In genomic region chr11:30232082-30232481, GRCm38 (mm10) we compare ENCODE assay signal across 9 mouse cellular contexts. TPM values are rescaled to one million over a fixed set of nuclear protein-coding genes. Genes with fewer than 3 reads are reported as not detected.
DNase-seq lines count a peak whose midpoint lies in the region; ATAC-seq and TF ChIP-seq lines count a peak whose summit lies in the region.
"Had no signal": no experiment of that assay in that cellular context is flagged by ENCODE, and none has a peak within 500 bp of the region (broad histone marks: within the 10 kb centered on the region; RNA-seq: fewer than 3 reads in every experiment).

No protein-coding gene starts in this region.

- ATAC-seq in embryonic facial prominence, embryonic 14.5 days (ENCODE audit: low read depth) = peak; percentile 82
- no peak for ATAC-seq in heart, postnatal 0 days (ENCODE audit: insufficient read depth, low read depth)

- no peak for TF ChIP-seq CTCF in heart, postnatal 0 days (IDR thresholded peaks at IDR 0.05; ENCODE audit: low read depth)

- peaks cover 7% of the 10 kb centered on the region for H3K36me3 ChIP-seq in embryonic facial prominence, embryonic 14.5 days (ENCODE audit: control insufficient read depth, insufficient read depth, low read length)
- H3K36me3 ChIP-seq in heart, postnatal 0 days (replicated peaks; ENCODE audit: control insufficient read depth, insufficient read depth, low read length) = peaks cover 23% of the 10 kb centered on the region; the same call in 1 of the 2 replicates

- H3K4me1 ChIP-seq in embryonic facial prominence, embryonic 14.5 days (ENCODE audit: control insufficient read depth, insufficient read depth, low read length) = peaks cover 14% of the 10 kb centered on the region
- peaks cover 65% of the 10 kb centered on the region for H3K4me1 ChIP-seq in heart, postnatal 0 days (ENCODE audit: control insufficient read depth, insufficient read depth)

- 0 out of 2 replicates have a peak, but pooled peaks have one; percentile 5 for TF ChIP-seq EP300 in heart, postnatal 0 days (IDR thresholded peaks at IDR 0.05; ENCODE audit: low read depth)

- no peak overlapping the region for H3K27ac ChIP-seq in embryonic facial prominence, embryonic 14.5 days (replicated peaks; ENCODE audit: low read depth, low read length)
- H3K27ac ChIP-seq in heart, postnatal 0 days (ENCODE audit: low read depth) = peak overlapping the region; percentile 90
- H3K27ac ChIP-seq: macrophage had no signal

- no peaks in the 10 kb centered on the region for H3K9me3 ChIP-seq in embryonic facial prominence, embryonic 14.5 days (ENCODE audit: control insufficient read depth, low read length)
- no peaks in the 10 kb centered on the region for H3K9me3 ChIP-seq in heart, postnatal 0 days (replicated peaks; ENCODE audit: control insufficient read depth, low read length)

- 51% methylated on average over 2 of the region's 2 CpGs for WGBS in embryonic facial prominence, embryonic 14.5 days
- WGBS in heart, postnatal 0 days = 55% methylated on average over 2 of the region's 2 CpGs

- H3K4me2 ChIP-seq in embryonic facial prominence, embryonic 14.5 days (ENCODE audit: low read depth, low read length) = peak overlapping the region; percentile 18; the same call in 1 of the 2 replicates
- no peak overlapping the region for H3K4me2 ChIP-seq in heart, postnatal 0 days (ENCODE audit: low read depth, low read length)

- peak; percentile 48 for DNase-seq in layer of hippocampus, adult 11-12 months (ENCODE audit: low spot score)
- DNase-seq in layer of hippocampus, postnatal 25 days (ENCODE audit: extremely low spot score in 1 of 2, low spot score in 1 of 2) = no peak
- DNase-seq in embryonic facial prominence, embryonic 14.5 days (ENCODE audit: low spot score) = peak; percentile 94
- peak; percentile 72 for DNase-seq in heart, postnatal 0 days (ENCODE audit: low spot score)
- peak; percentile 78 for DNase-seq in lung, postnatal 14 days
- DNase-seq in thymus, postnatal 4 days = no peak
- no peak for DNase-seq in retina, embryonic 14.5 days (ENCODE audit: low spot score)
- DNase-seq in spleen, postnatal 14 days (ENCODE audit: low spot score in 2 of 2) = no peak

- H3K4me3 ChIP-seq in embryonic facial prominence, embryonic 14.5 days (ENCODE audit: low read depth, low read length) = no peak overlapping the region
- H3K4me3 ChIP-seq in heart, postnatal 0 days (ENCODE audit: low read depth, low read length) = no peak overlapping the region

- H3K27me3 ChIP-seq in embryonic facial prominence, embryonic 14.5 days (replicated peaks; ENCODE audit: control insufficient read depth, insufficient read depth, low read length) = no peaks in the 10 kb centered on the region
- H3K27me3 ChIP-seq in heart, postnatal 0 days (ENCODE audit: control insufficient read depth, insufficient read depth, low read length) = no peaks in the 10 kb centered on the region

- H3K9ac ChIP-seq in embryonic facial prominence, embryonic 14.5 days (ENCODE audit: low read depth, low read length) = no peak overlapping the region
- no peak overlapping the region for H3K9ac ChIP-seq in heart, postnatal 0 days (replicated peaks; ENCODE audit: low read depth, low read length)

RNA-seq across cellular contexts. Expression of gene Sptbn1, which starts 35.9 kb away (rescaled TPM):
- 100 to 1,000 TPM; 558 to 629 TPM for total RNA-seq in layer of hippocampus, postnatal 25 days (2021)
- 136 and 139 TPM in 2 replicates for polyA plus RNA-seq in embryonic facial prominence, embryonic 14.5 days (2014; fragmentation: Nextera tagmentation; extraction: Ambion mirVana)
- total RNA-seq in heart, postnatal 0 days (2014; rRNA removed; ENCODE audit: low replicate concordance) = 262 and 271 TPM in 2 replicates
- polyA plus RNA-seq in heart, postnatal 0 days (2015; fragmentation: Nextera tagmentation; extraction: Ambion mirVana) = 118 and 121 TPM in 2 replicates

Comparison
In these comparisons a context has a peak if more than half of its experiments do, and no peak if none do; other contexts are left out.
1. DNase-seq: peak in layer of hippocampus, adult 11-12 months (single experiment), embryonic facial prominence, embryonic 14.5 days (single experiment), heart, postnatal 0 days (single experiment) and lung, postnatal 14 days (single experiment); none in layer of hippocampus, postnatal 25 days (0 of 2), thymus, postnatal 4 days (single experiment), retina, embryonic 14.5 days (single experiment) and spleen, postnatal 14 days (0 of 2).